Mouse (Mus musculus) skeletal muscle tissue, adult 2 months (tissue): ENCODE measurements around the gene Gnai1.

Experiments
- DNase-seq: peaks from one replicate; pipeline ENCODE4 v3.0.0-alpha.2; 2012; ENCODE audit warnings: low read depth, low spot score

The Gnai1 gene

DNA sequence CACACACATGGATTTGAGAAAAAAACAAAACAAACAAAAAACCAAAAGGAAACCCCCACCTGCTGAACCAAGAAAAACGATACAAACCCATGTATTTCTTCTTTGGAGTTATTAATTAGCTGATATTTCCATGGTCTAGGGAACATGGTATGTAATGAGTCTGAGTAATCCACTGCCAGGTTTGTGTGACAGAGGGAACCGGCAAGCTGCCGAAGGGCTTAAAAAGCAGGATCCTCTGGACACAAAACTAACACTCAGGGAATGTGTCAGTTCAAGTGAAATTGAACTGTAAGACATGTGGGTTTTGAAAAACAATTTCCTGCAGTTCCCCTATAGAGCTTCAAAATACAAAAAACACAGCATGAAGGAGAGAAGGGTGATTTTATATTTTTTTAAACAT, 72.1 kb downstream of the Gnai1 start:
- no peak for DNase-seq

DNA sequence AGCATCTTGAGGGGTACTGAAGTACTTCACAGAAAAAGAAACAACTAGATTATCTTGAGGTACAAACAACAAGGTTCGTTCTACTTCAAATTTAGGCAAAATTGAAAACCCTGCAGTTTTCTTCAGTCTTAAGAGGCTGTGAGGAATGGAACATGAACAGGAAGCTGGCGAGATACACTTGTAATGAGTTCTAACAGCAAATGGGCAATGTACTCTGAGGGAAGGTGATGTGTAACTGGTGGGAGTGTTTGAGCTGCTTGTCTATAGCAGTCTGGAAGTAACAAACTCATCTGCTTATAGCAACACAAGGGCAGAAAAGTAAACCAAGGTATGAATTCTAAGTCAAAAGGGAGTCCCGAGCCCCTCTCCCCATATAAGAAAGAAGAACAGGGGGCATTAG, 78.1 kb downstream of the Gnai1 start:
- no peak for DNase-seq

DNA sequence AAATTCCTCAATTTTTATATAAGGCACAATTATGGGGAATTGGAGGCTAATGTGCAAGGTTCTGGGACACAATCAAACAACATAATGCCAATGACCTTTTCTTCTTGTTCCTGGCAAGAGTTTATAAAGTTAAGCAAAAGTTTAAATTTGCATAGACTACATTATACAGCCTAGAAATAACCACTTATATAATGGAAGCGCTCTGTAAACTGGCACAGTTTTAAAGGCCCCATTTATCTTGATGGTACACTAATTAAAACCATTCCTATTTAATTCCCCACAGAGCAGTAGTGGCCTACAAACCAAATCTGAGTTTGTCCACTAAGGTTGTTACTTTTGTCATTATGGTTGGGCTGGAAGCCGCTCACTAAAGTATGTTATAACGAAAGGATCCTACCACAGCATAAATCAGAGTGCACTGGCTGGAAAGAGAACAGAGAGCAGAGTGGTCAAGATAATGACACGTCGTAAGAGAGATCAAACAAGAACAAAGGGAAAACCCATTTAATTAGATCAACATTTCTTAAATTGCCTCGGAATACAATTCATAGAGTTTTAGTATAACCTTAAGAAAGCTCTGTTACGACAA, 85.7 kb downstream of the Gnai1 start:
- no peak for DNase-seq

DNA sequence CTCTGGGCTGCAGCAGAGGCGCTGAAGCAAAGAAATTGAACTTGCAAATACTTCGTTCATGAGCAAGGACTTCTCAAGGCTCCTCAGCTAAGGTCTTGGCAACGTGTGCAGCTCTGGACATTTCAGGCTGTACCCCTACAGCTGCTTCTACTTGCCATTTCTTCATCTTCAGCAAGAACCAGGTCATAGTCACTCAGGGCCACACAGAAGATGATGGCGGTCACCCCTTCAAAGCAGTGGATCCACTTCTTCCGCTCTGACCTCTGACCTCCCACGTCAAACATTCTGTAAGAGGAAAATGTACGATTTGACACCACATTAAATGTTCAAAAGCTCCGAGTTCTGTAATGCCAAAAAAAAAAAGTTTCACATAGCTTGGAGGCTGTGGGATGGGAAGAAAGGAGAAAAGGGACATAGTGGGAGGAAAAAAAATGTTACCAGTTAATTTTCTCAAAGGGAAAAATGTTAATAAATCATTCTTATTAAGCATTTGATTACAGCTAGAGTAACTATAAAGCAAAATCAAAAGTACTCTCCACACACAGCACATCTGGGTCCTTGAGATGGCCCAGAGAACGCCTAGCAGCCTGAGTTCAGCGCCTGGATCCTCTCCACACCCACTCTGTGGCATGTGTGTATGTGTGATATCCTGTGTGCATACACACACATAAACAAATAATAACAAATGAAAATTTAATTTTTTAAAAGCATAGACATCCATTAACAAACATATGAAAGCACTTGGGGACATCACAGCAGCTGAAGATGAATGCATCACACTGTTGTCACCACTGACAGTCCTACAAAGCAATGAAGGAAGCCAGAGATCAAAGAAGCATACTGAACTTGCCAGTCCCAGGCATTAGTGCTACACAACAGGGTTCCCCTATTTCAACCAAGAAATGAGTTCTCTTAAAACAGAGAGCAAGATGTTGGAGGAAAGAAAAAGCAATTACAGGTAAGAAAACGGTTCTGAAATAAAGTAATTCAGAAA, 86.6 kb downstream of the Gnai1 start:
- no peak for DNase-seq

DNA sequence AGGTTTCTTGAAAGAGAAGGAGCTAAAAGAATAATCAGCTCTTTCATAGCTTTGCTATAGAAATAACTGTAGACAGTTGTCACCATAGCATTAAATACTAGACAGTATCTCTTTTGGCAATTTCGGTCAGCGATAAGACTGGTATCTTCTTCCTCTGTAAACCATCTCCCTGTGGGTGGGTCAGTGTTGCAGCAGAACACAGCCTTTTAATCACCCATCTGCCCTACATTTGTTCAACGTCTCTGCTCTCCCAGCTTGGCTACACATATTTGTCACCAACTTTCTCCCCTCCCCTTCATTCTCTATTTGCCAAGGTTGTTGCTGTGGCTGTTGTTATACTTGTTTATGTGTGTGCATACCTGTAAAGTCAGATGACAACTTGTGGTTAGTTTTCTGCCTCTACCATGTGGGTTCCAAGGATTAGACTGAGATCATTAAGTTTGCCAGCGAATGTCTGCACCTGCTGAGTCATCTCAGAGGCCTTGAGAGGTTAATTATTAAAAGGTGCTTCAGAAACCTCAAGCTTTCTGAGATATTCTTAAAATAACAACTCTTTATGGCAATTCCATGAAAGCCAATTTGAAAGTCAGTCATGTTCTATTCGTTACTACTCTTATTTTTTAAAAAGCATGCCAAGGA, 109.7 kb downstream of the Gnai1 start:
- DNase-seq, result no peak

DNA sequence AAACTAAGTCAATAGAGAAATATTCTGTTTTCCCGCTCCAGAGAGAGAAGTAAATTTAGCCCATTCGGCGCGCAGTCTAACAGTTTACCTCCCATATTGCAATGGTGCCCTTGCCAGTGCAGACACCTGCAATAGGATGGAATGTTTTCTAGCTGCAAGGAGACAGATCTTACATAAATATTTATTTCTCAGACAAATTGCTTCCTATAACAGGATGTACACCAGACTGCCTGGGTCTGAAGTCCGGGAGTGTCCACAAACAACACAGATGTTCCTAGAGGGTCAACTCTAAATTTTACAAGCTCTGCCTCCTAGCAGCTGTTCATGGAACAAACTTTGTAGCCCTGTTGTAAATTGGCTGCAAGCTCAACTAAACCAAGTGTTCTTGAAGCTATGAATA, 111.0 kb downstream of the Gnai1 start:
- DNase-seq, result no peak

DNA sequence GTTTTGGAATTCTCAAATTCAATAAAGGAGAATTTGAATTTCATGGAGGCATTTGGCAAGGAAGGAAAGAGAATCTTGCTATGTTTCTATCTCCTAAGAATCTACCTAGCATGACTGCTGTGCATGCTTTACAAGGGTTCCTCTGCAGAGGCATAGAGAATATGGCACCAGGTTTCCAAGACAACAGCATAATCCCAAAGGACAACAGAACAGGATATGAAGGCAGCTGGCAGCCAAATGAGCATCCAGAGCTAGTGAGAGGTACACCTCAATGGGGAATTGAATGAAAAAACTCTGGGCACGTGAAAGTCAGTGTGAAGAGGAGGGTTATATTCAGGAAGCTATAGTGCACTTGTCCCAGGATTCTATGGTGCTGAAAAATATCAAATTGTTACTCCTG, 130.8 kb downstream of the Gnai1 start:
- DNase-seq, result no peak

DNA sequence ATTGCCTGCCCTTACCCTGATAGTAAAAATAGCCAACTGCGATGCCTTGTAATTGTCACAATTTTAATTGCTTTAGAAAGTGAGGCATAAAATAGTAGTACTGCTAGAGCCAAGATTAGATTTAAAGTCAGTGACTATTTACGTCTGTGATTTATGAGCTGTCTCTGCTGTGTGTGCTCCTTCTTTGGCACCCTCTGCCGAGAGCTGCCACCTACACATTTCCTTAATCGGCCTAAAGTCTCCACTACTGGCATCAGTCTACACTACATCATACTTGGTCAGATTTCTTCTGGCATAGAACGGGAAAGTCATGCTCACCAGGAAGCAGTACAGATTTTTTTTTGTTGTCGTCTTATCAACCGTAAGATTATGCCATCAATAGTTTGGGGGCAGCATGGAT, 131.3 kb downstream of the Gnai1 start:
- DNase-seq, result no peak

DNA sequence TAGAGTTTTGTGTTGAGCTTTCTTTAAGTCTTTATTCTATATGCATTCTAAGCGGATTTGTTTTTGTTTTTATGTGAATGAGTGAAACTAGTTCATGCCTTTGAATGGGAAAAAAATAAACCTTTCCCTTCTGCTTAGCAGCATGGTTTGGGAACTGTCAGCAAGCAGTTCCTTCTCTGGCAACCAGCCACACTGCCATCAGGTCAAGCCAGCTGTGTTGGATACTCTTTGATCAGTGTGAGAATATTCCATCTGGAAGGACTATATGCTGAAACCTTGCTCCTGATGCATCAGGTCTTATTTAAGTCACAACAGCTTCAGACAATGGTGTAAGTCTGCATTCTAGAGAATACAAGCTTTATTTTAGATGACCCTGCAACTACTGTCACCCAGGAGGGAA, 139.3 kb downstream of the Gnai1 start:
- DNase-seq, result no peak

DNA sequence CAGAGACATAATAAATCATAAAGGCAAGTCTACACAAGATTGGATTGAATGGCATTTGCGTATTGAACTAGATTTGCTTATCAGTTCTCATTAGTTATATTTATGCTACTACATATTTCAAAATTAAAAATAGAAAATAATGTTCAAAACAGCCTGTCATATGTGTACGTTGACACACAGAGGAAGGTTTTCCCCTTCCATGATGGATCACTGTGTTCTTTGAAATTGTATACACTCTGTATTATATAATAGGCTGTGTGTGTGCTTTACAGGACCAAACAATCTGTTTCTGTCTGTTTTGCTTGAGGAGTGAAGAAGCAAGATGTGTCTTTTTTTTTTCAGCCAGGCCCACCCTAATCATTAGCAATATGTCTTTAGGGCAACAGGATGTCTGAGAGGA, 141.9 kb downstream of the Gnai1 start:
- no peak for DNase-seq

DNA sequence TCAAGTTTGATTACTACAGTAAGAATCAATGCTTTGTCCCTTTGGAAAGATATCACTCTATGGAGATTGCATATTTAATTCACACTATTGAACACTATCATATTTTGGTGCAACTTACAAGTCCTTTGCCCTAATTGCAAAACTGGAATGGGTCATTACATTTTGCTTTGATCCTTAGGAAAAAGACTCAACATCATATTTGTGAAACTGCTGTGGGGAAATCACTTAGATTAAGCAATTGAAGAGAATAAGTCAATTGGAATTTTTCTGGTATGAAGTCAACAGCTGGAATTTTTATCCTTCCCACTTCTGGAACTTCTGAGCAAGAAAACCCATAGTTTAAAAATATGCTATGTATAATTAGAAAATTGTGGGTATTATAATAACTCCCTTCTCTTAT, 142.3 kb downstream of the Gnai1 start:
- no peak for DNase-seq
